Mouse (Mus musculus) intestine, embryonic 14.5 days (tissue): ENCODE measurements around the gene Cgref1. TPM values are rescaled to one million over a fixed set of nuclear protein-coding genes. Genes with fewer than 3 reads are reported as not detected.
A peak's percentile ranks its signal among the peaks of the same experiment; 100 is the strongest.

Experiments
- ATAC-seq: fragments of 200-750 bp; cut with Nextera tagmentation; replicated peaks from 2 replicates; pipeline ENCODE4 v1.8.0; 2017; ENCODE audit warnings: low read depth, moderate number of reproducible peaks, moderate TSS enrichment, moderate library complexity; ENCODE audit not compliant: low FRiP score, low TSS enrichment
- DNase-seq: peaks from one replicate; pipeline ENCODE4 v3.0.0-alpha.2; 2018; ENCODE audit warnings: low spot score
- H3K27ac ChIP-seq: fragments of 300-500 bp; sonication (generic); 2 replicates; pipeline ENCODE4 v1.5.1; 2014; ENCODE audit warnings: low read depth, mild to moderate bottlenecking, control low read depth
- H3K27me3 ChIP-seq: fragments of 300-500 bp; sonication (generic); replicated peaks from 2 replicates; pipeline ENCODE4 v1.6.1; 2014; ENCODE audit warnings: low read length, control low read depth; ENCODE audit not compliant: control insufficient read depth, insufficient read depth
- H3K36me3 ChIP-seq: fragments of 300-500 bp; sonication (generic); 2 replicates; pipeline ENCODE4 v1.6.1; 2014; ENCODE audit warnings: low read length, control low read depth; ENCODE audit not compliant: control insufficient read depth, insufficient read depth
- H3K4me1 ChIP-seq: fragments of 300-500 bp; sonication (generic); replicated peaks from 2 replicates; pipeline ENCODE4 v1.6.1; 2014; ENCODE audit warnings: low read length, control low read depth, mixed read lengths; ENCODE audit not compliant: control insufficient read depth, insufficient read depth
- H3K4me2 ChIP-seq: fragments of 300-500 bp; sonication (generic); 2 replicates; pipeline ENCODE4 v1.6.1; 2014; ENCODE audit warnings: low read length
- H3K4me3 ChIP-seq: fragments of 300-500 bp; sonication (generic); 2 replicates; pipeline ENCODE4 v1.5.1; 2014; ENCODE audit warnings: low read depth, low read length, control low read depth, mixed read lengths
- H3K9ac ChIP-seq: fragments of 300-500 bp; sonication (generic); 2 replicates; pipeline ENCODE4 v1.6.1; 2014; ENCODE audit warnings: mild to moderate bottlenecking, low read length
- H3K9me3 ChIP-seq: fragments of 300-500 bp; sonication (generic); 2 replicates; pipeline ENCODE4 v1.6.1; 2016; ENCODE audit warnings: low read length, control low read depth; ENCODE audit not compliant: control insufficient read depth
- WGBS: fragments of 180-500 bp; shearing (Covaris S2); extraction: QIAGEN DNeasy Blood & Tissue Kit; methylation state at CpG from one replicate; pipeline ENCODE4 v1.1.7; 2014; 5-methylcytosine and 5-hydroxymethylcytosine counted together
- polyA plus RNA-seq: library from polyadenylated mRNA; unstranded; fragments of >200 nt; fragmentation: Nextera tagmentation; extraction: Ambion mirVana; gene quantifications from 2 replicates; pipeline ENCODE4 v1.2.1, GENCODE M21; 2014

Gene Cgref1
- polyA plus RNA-seq, 1 experiment from 2014 or later: 14.2 TPM

- H3K9ac ChIP-seq: no peak overlapping the region
- no peaks in the 10 kb centered on the region for H3K36me3 ChIP-seq
- no peak overlapping the region for H3K4me3 ChIP-seq
- H3K27ac ChIP-seq: no peak overlapping the region
- ATAC-seq (no peak), DNase-seq (no peak)
- no peaks in the 10 kb centered on the region for H3K9me3 ChIP-seq
- 86% methylated on average over 3 of the region's 3 CpGs for WGBS
- H3K27me3 ChIP-seq: no peaks in the 10 kb centered on the region
- peaks cover 4% of the 10 kb centered on the region; the same call in 1 of the 2 replicates for H3K4me1 ChIP-seq
- no peak overlapping the region for H3K4me2 ChIP-seq
Observed at GRCm38 (mm10) chr5:30963916-30964315, 18.5 kb upstream of the Cgref1 start.

DNA sequence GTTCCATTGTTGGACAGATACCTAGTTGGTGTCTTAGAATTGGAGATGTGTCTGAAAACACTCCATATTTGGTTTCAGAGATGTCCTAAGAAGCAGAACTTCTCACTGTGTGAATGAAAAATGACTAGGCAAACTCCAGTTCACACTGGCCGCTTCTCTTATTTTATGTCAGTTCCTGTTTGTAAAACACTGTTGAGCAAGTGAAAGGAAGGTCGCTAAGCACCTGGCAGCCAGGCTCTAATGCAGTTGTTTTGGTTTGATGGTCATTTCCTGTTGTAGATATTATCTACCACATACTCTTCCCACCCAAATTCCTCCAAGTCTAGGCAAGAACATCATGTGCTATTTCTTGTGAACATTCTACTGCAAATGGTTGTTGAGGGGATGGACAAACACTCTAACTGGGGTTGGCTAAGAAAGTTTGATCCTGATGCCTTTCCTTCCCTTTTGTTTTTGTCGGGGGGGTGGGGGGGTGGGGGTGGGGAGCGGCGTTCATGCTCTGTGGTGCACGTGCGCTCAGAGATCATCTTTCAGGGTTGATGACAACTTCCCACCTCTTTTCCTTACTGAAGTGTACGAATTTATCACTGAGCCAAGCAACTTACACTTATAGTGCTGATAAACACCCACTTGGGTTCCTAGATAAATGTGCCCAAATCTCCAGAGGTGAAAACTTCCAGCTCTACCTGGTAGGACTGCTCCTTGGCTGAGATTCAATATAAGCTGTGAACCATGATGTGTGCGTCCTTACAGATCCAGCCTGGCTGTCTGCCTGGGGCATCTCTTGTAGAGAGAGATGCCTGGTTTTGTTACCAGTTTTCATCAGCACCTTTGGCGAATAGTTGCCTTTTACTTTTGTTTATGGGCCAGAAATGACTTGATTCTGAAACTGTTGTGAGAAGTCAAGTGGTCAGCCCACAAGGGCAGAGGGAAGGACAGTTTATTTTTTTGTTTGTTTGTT lies 16.4 kb upstream of the Cgref1 start:
- DNase-seq: no peak
- no peak overlapping the region for H3K27ac ChIP-seq
- WGBS: 71% methylated on average over 10 of the region's 10 CpGs

DNA sequence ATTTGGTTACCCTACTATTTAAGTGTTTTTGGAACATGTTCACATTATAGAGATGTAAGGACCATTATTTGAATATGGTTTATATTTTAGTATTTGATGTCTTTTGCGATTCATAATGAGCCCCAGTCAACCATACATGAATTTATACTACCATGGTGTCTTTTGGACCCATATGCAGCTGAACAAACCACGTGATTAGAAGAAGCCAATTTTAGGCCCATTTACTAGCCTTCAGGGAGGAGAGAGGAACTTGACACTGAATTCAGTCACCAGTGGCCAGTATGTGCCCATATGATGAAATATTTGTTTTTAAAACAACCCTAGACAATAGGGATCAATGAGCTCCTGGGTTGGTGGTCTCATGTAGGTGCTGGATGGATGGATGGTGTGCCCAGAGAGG lies 15.4 kb upstream of the Cgref1 start:
- DNase-seq (no peak), ATAC-seq (no peak)
- Histone ChIP-seq H3K9ac (no peak overlapping the region), H3K4me2 (peak overlapping the region; percentile 71), H3K27me3 (no peaks in the 10 kb centered on the region), H3K9me3 (no peaks in the 10 kb centered on the region), H3K36me3 (peaks cover 14% of the 10 kb centered on the region), H3K4me3 (peak overlapping the region; percentile 79), H3K4me1 (peaks cover 17% of the 10 kb centered on the region), H3K27ac (peak overlapping the region; percentile 82)
- 90% methylated on average over 2 of the region's 2 CpGs for WGBS

More for the DNA sequence above, 16.4 kb upstream of the Cgref1 start:
- Histone ChIP-seq H3K9ac (no peak overlapping the region), H3K4me2 (no peak overlapping the region), H3K9me3 (no peaks in the 10 kb centered on the region), H3K36me3 (peaks cover 10% of the 10 kb centered on the region), H3K4me3 (no peak overlapping the region), H3K27me3 (no peaks in the 10 kb centered on the region), H3K4me1 (peaks cover 17% of the 10 kb centered on the region)
- no peak for ATAC-seq

DNA sequence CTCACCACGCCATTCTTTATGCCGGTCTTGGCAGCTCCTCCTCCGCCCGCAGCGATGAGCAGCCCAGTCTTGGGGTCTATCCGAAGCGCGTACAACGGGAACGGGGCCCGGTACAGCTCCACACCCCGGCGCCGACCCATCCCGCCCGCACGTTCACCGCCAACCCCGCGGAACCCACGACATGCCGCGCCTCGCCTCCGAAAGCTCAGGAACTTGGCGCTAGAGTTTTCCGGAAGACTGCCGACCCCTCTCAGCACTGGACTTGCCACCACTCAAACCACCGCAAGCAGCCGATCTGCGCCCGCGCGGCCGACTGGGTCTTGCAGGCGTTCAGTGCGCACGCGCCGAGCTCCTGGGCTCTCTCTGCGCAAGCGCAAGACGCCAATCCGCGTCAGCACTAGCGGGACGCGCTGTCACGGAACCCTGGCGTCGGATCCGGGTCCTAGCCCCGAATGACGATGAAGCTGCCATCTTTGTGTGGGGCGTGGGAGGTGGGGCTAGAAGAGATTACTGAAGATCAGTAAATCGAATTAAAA lies 14.6 kb upstream of the Cgref1 start, which contains the start of gene Preb:
Gene Preb, minus strand, starts transcription at position 396 of the 536 bp plus-strand sequence.
- ATAC-seq: peak; percentile 92
- peak within 1 kb of the TSS; percentile 82 for H3K4me2 ChIP-seq
- WGBS: under 1% methylated on average over 56 of the region's 56 CpGs
- H3K9me3 ChIP-seq: no peaks in the 10 kb centered on the region
- H3K27me3 ChIP-seq: no peaks in the 10 kb centered on the region
- H3K27ac ChIP-seq: peak within 1 kb of the TSS; percentile 82
- peak; percentile 97 for DNase-seq
- peaks cover 17% of the 10 kb centered on the region for H3K4me1 ChIP-seq
- peak within 1 kb of the TSS; percentile 80 for H3K9ac ChIP-seq
- peaks cover 22% of the 10 kb centered on the region for H3K36me3 ChIP-seq
- H3K4me3 ChIP-seq: peak within 1 kb of the TSS; percentile 79

GRCm38 (mm10) chr5:30959198-30959854 lies 13.9 kb upstream of the Cgref1 start:
- Histone ChIP-seq H3K9me3 (no peaks in the 10 kb centered on the region), H3K27ac (peak overlapping the region; percentile 82), H3K9ac (peak overlapping the region; percentile 80), H3K36me3 (peaks cover 29% of the 10 kb centered on the region), H3K4me2 (peak overlapping the region; percentile 82), H3K27me3 (no peaks in the 10 kb centered on the region), H3K4me3 (peak overlapping the region; percentile 79), H3K4me1 (peaks cover 17% of the 10 kb centered on the region)
- ATAC-seq (no peak), DNase-seq (no peak)
- 26% methylated on average over 19 of the region's 19 CpGs for WGBS

DNA sequence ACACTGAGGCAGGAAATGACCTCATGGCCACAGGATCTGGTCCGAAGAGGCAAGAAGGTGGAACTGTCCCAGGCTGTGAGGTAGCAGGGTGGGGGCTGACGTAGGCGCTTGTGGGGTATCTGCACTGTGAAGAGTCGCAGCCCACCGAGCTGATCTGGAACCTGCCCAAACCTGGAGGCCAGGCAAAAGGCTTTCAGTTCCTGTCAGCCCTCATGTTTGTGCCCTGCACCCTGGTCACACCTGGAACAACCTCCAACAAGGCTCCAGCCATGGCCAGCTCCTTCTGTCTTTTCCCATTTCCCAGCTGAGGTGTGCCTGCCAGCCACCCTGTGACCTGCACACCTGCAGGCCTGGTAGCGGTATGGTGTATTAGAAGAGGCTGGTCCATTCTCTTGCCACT lies 12.5 kb upstream of the Cgref1 start:
- no peak overlapping the region for H3K27ac ChIP-seq
- no peak overlapping the region for H3K9ac ChIP-seq
- H3K4me1 ChIP-seq: peaks cover 17% of the 10 kb centered on the region
- ATAC-seq (no peak), DNase-seq (no peak)
- H3K4me3 ChIP-seq: no peak overlapping the region
- WGBS: 89% methylated on average over 6 of the region's 6 CpGs
- no peak overlapping the region for H3K4me2 ChIP-seq
- H3K9me3 ChIP-seq: no peaks in the 10 kb centered on the region
- peaks cover 42% of the 10 kb centered on the region for H3K36me3 ChIP-seq
- no peaks in the 10 kb centered on the region for H3K27me3 ChIP-seq

GRCm38 (mm10) chr5:30955751-30956150 lies 10.4 kb upstream of the Cgref1 start:
- Histone ChIP-seq H3K27ac (no peak overlapping the region), H3K36me3 (peaks cover 50% of the 10 kb centered on the region), H3K4me2 (no peak overlapping the region), H3K4me3 (no peak overlapping the region), H3K4me1 (peaks cover 17% of the 10 kb centered on the region), H3K9me3 (no peaks in the 10 kb centered on the region), H3K9ac (no peak overlapping the region), H3K27me3 (no peaks in the 10 kb centered on the region)
- DNase-seq (no peak), ATAC-seq (no peak)
- WGBS: 91% methylated on average over 6 of the region's 6 CpGs

- WGBS: 91% methylated on average over 9 of the region's 9 CpGs
- ATAC-seq (no peak), DNase-seq (no peak)
- Histone ChIP-seq H3K9me3 (no peaks in the 10 kb centered on the region), H3K4me1 (peaks cover 22% of the 10 kb centered on the region), H3K36me3 (peaks cover 50% of the 10 kb centered on the region), H3K4me2 (no peak overlapping the region), H3K27ac (no peak overlapping the region), H3K4me3 (no peak overlapping the region), H3K27me3 (no peaks in the 10 kb centered on the region), H3K9ac (no peak overlapping the region)
Observed at GRCm38 (mm10) chr5:30954556-30954955, 9.2 kb upstream of the Cgref1 start.
